Mouse (Mus musculus): ENCODE measurements around the gene Zfp273.
"Not testable (repeated sequence)": the region's sequence is repeated elsewhere in the genome, so short reads cannot be mapped to it uniquely, and the experiment has no call there.

Gene Zfp273

GRCm38 (mm10) chr13:67876049-67876698, 62.6 kb downstream of the Zfp273 start:
- not testable (repeated sequence) for DNase-seq
